Mouse (Mus musculus) E14TG2a.4 (cell line): ENCODE data around the gene 2310034C09Rik.

Source experiments
- H3K27me3 ChIP-seq: 2 replicates; pipeline ENCODE4 v1.6.1; 2014; ENCODE audit warnings: low read length, control low read depth; ENCODE audit not compliant: insufficient read depth
- H3K36me3 ChIP-seq: 2 replicates; pipeline ENCODE4 v1.6.1; 2014; ENCODE audit warnings: low read length, control low read depth; ENCODE audit not compliant: insufficient read depth
- H3K4me1 ChIP-seq: replicated peaks from 2 replicates; pipeline ENCODE4 v1.6.1; 2014; ENCODE audit warnings: low read depth, low read length, control low read depth
- H3K4me3 ChIP-seq: replicated peaks from 2 replicates; pipeline ENCODE4 v1.5.1; 2014; ENCODE audit warnings: mild to moderate bottlenecking, low read length
- H3K9me3 ChIP-seq: 2 replicates; pipeline ENCODE4 v1.6.1; 2014; ENCODE audit warnings: low read length, control low read depth
- CTCF ChIP-seq: conservative IDR thresholded peaks from 2 replicates; pipeline ENCODE4 v1.5.1; 2014; ENCODE audit warnings: low read length
- NANOG ChIP-seq: IDR thresholded peaks from 2 replicates; pipeline ENCODE4 v1.6.1; 2014; ENCODE audit warnings: borderline replicate concordance, low read length, mixed read lengths
- POU5F1 ChIP-seq: IDR thresholded peaks from 2 replicates; pipeline ENCODE4 v1.6.1; 2014; ENCODE audit warnings: low read length, borderline replicate concordance

2310034C09Rik gene

GRCm38 (mm10) chr16:88774106-88774505 lies 15.5 kb downstream of the 2310034C09Rik start, which contains the start of gene 2310057N15Rik:
2310057N15Rik (minus strand) TSS chr16:88774206.
- TF ChIP-seq CTCF (no peak), POU5F1 (no peak), NANOG (no peak)
- no peak within 1 kb of the TSS for H3K4me3 ChIP-seq

GRCm38 (mm10) chr16:88777596-88777995 lies 18.9 kb downstream of the 2310034C09Rik start, which contains the start of gene Gm5965:
Gm5965 (plus strand) TSS chr16:88777896.
- H3K27me3 ChIP-seq = no peaks in the 10 kb centered on the region
- H3K9me3 ChIP-seq = no peaks in the 10 kb centered on the region
- H3K36me3 ChIP-seq = no peaks in the 10 kb centered on the region
- H3K4me1 ChIP-seq = no peaks in the 10 kb centered on the region
- H3K4me3 ChIP-seq = no peak within 1 kb of the TSS
- TF ChIP-seq NANOG (no peak), CTCF (no peak), POU5F1 (no peak)

More at GRCm38 (mm10) chr16:88774106-88774505, 15.5 kb downstream of the 2310034C09Rik start, which contains the start of gene 2310057N15Rik:
- H3K36me3 ChIP-seq = no peaks in the 10 kb centered on the region
- no peaks in the 10 kb centered on the region for H3K4me1 ChIP-seq
- no peaks in the 10 kb centered on the region for H3K27me3 ChIP-seq
- no peaks in the 10 kb centered on the region for H3K9me3 ChIP-seq

GRCm38 (mm10) chr16:88786786-88787185 lies 28.1 kb downstream of the 2310034C09Rik start:
- TF ChIP-seq NANOG (no peak), POU5F1 (no peak)
- Histone ChIP-seq H3K9me3 (no peaks in the 10 kb centered on the region), H3K27me3 (no peaks in the 10 kb centered on the region), H3K36me3 (no peaks in the 10 kb centered on the region), H3K4me1 (no peaks in the 10 kb centered on the region), H3K4me3 (no peak overlapping the region)
